Mouse (Mus musculus) urinary bladder, adult 2 months (tissue): ENCODE measurements around the gene Gstz1. TPM values are rescaled to one million over a fixed set of nuclear protein-coding genes. Genes with fewer than 3 reads are reported as not detected.
A peak's percentile ranks its signal among the peaks of the same experiment; 100 is the strongest.
"Not testable (repeated sequence)": the region's sequence is repeated elsewhere in the genome, so short reads cannot be mapped to it uniquely, and the experiment has no call there.

ENCODE experiments used
- DNase-seq: peaks from one replicate; pipeline ENCODE4 v3.0.0; 2022; ENCODE audit warnings: low spot score
- polyA plus RNA-seq: library from polyadenylated mRNA; depleted of rRNA; stranded (reverse); fragments of >200 nt; gene quantifications from 2 replicates; pipeline ENCODE4 v1.2.3, GENCODE M21; 2012; rRNA removed

Gene Gstz1
- polyA plus RNA-seq, 1 experiment, result 90.4 TPM

DNA sequence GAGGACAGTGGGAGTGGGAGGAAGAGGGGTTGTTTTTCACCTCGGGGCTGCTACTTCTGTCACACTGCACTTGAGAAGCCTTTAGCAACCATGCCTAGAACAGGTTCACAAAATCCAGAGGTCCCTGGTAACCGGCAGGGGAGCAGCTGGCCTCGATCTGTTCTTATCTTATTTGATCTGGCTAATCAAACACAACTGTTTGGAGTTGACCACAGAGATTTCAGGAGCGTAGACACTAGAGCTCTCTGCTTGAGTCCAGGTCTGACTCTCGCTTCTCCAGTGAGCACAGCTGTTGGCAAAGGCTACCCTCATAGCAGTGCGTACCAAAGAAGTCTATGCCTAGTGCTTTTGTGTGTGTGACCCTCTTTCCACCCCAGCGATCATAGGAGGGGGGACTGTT lies 11.1 kb downstream of the Gstz1 start:
- DNase-seq, result no peak

DNA sequence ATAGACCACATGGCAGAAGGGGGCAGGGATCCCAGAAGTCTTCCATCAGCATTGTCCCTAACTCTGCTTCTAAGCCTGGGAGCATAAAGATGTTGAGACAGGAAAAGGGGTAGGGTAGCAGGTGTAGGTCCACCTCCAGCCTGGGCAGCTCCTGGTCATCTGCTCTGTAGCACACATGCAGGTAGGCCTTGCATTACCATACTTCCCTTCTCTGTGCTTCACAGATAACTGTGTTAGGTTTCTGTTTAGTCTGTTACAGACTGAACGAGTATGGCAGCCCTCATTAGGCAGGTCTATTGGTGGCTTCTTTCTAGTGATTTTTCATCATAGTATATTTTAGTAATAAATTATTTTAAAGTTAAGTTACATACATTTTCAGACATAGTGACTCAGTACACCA lies 13.3 kb downstream of the Gstz1 start:
- no peak for DNase-seq

DNA sequence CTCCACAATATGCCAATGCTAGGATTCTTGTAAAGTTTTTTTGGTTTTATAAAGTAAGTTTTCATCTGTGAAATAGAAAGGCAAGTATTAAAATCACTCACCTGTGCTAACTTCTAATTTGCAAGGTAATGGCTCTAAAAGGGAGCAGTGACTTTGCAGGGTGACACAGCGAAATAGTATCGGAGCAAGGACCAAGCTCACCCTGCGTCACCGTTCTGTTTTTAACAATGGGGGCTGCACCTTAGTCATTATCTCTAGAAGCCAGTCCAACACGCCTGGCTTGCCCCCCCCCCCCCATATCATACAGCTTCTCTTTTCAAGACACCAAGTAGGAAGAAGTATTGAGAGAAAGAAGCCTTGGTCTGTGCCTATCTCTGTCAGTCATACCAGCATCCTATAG lies 13.8 kb downstream of the Gstz1 start:
- DNase-seq, result no peak

DNA sequence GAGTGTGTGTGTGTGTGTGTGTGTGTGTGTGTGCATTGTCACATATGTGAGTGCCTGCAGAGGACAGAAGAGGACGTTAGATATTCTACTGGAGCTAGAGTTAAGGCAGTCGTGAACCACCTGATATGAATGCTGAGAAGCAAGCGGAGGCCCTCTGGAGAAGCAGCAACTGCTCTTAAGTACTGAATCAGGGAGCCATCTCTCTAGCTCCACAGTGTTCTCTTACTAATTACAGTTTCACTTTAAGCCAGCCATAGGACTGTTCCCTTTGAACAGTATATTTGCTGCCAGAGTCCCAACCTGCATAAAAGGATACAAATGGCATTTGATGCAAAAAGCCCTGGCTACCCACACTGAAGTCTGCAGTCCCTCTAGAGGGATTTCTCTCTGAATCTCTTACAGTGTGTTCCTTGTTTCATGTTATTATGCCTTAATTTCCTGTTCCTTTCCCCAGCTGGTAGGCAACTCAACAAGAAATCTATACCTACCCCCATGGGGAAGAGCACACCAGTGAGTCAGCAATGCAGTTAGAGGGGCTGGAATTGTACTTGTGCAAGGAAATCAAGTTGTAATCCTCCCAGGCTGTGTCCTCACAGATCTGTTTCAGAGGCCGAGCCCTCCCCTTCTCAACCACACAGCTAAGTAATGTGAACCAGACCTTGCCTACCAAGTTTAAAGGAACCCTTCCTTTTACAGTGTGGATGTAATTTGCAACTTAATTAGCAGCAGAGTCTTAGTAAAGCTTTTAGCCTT lies 28.4 kb downstream of the Gstz1 start:
- DNase-seq, result no peak

DNA sequence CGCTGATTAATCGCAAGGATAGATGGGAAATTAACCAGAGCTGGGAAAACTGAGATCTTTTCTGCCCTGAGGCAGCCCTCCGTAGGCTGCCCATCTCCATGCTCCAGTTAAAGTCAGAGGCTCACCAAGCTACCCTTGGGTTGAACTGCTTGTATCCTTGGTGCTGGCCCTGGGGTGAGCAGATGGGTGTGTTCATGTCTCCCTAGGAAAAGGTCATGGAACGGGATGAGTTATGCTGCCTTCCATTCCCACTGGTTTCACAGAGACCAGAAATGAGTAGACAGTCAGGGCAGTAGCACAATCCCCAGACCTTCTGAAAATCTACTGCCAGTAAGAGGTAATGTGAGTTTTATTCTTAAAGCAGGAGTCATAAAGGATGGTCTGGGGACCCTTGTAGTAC lies 30.7 kb downstream of the Gstz1 start:
- no peak for DNase-seq

DNA sequence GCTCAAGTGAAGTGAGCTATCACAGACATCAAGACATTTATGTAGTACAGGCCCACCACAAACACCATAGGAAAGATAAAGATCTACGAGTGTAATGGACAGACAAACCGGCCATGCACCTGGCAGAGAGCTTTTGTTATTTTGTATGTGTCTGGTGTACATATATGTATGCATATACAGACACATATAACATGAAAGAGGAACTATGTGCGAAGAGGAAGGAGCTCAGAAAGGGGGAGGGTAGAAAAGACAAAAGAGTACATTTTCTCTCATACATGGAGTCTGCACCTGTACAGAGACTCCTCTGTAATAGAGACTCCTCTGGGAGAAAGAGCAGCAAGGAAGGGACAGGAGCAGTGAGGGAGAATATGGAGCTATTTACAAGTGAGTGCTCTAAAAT lies 46.0 kb downstream of the Gstz1 start:
- DNase-seq, result no peak

DNA sequence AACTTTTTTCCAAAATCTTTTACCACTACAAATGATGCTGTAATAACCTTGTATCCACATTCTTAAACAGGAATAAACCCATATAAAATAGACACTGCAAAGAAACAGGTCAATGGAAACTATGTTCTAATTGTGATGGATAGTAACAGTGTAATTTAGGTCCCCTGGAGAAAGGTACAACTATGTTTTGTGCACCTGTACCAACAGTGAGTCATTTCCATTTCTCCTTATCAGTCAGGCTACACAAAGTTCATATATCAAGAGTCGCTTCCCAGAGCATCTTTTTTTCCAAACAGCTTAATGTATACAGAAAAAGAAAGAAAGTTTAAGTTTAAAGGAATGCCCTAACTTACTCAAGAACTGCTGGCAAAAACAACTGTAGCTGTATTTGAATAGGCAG lies 48.1 kb downstream of the Gstz1 start:
- no peak for DNase-seq

DNA sequence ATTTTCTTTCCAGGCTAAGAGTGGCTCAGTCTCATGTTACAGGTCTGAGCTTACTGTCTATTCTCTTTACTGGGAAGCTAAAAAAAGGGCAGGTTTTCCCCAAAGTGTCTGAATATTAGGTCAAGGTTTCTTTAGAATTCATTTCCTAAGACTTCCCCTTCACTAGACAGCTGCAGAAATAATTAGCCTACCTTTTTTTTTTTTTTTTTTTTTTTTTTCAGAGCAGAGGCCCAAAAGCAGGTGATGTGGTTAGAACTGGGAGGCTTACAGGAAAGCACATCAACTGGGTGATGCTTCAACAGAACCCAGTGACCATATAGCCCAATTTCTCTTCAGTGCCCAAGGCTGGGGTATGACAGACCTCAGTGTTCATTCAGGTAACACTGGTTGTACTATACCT lies 49.3 kb downstream of the Gstz1 start:
- DNase-seq, result no peak

DNA sequence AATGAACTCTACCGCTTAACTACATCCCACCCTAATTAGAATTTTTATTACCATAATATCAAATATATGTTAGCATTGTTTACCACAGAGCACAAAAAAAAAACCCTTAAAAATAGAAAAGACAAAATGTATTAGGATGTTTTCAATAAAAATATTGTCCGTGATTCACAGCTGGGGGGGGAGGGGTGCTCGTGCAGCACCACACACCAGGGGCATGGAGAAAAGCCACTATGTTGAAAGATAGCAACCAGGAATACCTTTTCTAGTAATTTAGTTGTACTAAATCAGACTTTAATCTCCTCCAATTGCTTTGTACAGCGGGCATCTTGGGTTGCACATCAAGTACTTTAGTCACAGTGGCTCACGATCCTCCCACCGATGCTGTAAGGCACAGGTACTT lies 51.8 kb downstream of the Gstz1 start:
- no peak for DNase-seq

DNA sequence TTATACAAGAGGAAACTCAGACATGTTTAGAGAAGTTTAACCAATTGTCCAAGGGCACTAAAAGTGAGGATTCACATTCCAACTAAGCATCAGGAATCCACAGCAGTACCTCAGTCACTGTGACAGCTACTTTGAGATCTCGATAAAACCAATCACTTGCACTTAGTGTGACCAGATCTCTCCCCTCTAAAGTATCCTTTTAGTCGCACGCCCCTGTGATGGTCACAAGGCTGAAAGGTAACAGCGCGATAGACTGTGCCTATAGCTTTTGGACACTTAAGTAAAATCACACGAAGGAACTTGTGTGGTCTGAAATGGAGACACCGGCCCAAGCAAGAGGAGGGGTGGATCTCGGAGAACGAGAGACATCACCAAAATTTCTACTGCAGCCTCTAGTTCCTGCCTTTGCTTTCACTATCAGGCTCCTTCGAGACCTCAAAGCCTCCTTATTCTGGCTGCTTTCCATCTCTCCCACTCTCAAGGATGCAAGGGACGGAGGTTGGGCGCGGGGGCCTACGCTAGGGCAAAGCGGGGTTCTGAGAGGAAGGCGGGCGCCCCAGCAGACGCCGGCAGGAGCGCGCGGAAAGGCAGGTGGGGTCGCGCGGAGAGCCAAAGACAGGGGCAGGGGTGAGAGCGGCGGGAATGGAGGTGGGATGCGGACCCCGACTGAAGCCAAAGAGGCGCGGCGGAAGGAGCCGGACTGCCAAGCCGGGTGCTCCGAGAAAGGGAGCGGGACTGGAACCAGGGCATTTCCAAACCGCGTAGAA lies 52.4 kb downstream of the Gstz1 start, which contains the start of gene Samd15:
Samd15 (plus strand) TSS at position 518 of the 767 bp plus-strand sequence.
- DNase-seq, result peak; percentile 31

DNA sequence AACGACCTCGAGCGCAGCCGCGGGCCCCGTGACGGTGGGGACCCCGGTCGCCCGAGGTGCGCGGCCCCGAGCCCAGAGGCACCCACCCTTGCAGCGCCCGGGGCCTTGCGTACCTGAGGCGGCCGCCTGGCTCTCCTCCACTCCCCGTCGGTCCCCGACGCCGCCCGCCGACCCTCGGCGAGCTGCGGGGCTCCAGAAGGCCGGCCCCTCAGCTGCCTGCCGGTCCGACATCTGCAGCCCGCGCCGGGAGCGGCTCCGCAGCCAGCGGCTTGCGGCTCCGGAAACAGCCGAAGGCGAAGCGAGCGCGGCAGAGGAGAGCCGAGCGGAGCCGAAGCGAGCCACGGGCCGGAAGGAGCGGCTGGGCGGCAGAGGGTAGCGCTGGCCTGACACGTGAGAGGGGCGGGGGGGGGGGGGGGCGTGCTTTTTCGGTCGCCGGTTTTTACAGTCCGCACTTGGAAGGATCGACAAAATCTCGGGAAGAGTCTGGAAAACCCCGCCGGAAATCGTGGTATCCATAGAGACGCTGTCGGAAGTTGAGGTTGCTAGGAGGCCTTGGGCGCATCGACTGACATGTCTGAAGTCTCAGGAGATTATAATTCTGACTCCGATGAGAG lies 53.1 kb downstream of the Gstz1 start, which contains the start of gene Tmed8:
Tmed8 (minus strand) TSS at position 482 of the 614 bp plus-strand sequence.
- DNase-seq, result peak; percentile 61

DNA sequence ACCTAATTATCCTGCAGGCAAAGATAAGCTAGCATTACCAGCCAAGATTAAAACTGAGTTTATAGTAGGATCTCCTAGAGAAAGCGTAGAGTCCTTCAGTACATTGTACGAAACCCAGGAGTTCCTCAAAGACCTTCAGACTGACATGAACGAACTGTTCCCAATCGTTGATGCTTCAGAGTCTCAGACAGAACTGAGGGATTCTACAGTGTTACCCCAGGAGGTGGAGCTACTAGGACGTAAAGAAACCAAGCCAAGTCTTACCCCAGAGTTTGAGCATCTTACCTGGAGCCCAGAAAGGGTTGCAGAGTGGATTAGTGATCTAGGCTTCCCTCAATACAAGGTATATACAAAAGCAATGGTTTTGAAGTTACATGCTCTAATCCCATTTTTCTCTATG lies 54.7 kb downstream of the Gstz1 start:
- no peak for DNase-seq

DNA sequence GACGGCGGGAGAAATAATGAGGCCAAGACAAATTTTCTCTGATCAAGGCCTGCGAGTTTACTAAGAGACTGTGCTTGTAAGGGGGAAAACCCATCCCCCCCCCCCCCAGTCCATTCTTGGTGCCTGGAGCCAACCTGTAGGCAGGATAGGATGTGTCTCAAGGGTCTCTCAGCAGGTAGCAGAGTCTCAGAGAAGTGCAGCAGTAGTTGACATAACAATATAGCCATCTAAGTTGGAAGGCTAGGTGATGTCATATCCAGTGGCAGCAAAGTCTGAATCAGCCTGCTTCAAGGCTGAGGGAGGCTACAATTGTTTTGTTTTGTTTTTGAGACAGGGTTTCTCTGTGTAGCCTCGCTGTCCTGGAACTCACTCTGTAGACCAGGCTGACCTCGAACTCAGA lies 58.8 kb downstream of the Gstz1 start:
- not testable (repeated sequence) for DNase-seq

DNA sequence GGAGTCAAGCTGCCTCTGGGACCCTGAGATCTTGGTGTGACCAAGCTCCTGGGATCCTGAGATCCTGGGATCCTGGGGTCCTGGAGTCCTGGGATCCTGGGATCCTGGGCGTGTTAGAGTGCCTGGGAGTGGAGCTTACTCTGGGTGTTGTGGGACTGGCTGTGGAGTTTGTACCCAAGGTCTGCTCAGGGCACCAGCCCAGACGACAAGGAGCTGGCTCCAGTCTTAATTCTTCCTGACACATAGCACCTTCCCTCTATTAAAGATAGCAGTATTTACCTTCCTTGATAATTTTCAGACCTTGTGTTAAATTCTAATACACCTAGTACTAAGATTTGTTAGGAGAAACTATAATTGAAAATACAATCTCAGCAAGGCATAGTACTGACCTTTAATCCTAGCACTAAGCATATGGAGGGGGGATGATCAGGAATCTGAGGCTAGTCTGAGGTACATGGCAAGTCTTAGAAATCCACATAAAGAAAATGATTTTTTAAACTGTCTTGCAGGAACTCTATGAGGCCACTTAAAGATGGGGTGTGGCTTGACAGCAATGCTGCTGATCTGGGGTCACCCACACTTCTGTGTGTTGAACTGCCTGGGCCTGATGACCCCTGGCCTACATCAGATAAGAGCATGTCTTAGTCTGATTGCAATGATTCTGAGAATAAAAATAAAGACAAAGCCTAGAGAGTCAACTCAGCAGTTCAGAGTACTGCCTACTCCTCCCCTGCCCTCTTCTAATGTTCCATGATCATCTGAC lies 66.1 kb downstream of the Gstz1 start:
- DNase-seq, result no peak

Other genes with a start within 250 kb of the Gstz1 start
- gene Cipc, start 200.1 kb upstream of the Gstz1 start, polyA plus RNA-seq, result 46.4 and 52.3 TPM in 2 replicates
- not detected in 2 replicates for gene Zdhhc22, start 156.7 kb upstream of the Gstz1 start, polyA plus RNA-seq
- 0.13 and 0.19 TPM in 2 replicates for gene Tmem63c, start 125.8 kb upstream of the Gstz1 start, polyA plus RNA-seq
- 62.6 and 64.4 TPM in 2 replicates for gene Ngb, start 44.6 kb upstream of the Gstz1 start, polyA plus RNA-seq
- 13.6 and 13.9 TPM in 2 replicates for gene Pomt2, start 803 bp downstream of the Gstz1 start, polyA plus RNA-seq
- 0.43 and 0.56 TPM in 2 replicates for gene Samd15, start 52.6 kb downstream of the Gstz1 start, polyA plus RNA-seq
- 8.8 and 10.2 TPM in 2 replicates for gene Tmed8, start 53.3 kb downstream of the Gstz1 start, polyA plus RNA-seq
- gene Noxred1, start 91.6 kb downstream of the Gstz1 start, polyA plus RNA-seq, result 0.68 and 0.73 TPM in 2 replicates
- gene Vipas39, start 119.1 kb downstream of the Gstz1 start, polyA plus RNA-seq, result 37.7 and 39.7 TPM in 2 replicates
- 165 and 175 TPM in 2 replicates for gene Ahsa1, start 119.3 kb downstream of the Gstz1 start, polyA plus RNA-seq
- 0.26 and 0.44 TPM in 2 replicates for gene Ism2, start 152.5 kb downstream of the Gstz1 start, polyA plus RNA-seq
- 52.8 and 58.6 TPM in 2 replicates for gene Sptlc2, start 241.2 kb downstream of the Gstz1 start, polyA plus RNA-seq